Mouse (Mus musculus): Measurements from ENCODE around the gene Rad51b.

Gene Rad51b

DNA sequence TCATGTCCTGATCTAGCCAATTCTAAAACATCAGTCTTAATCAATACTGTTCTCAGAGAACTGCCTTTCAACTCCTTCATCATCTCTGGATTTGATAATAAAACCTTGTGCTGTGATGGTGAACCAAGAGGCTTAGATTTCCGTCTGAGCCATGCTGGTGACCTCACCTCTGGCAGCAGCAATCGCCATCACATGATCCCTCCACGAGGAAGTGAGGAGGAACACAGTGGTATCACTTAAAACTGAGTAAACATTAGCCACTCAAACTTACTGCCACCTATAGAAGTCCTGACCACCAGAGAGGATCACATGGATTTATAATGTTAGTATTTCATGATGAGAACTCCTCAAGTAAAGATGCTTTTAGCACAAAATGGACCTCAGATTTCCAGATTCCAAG is 248.0 kb downstream of the Rad51b start:
- Histone ChIP-seq H3K4me3 (replicated peaks; ENCODE audit: low read length) (no peak overlapping the region), H3K4me1 (replicated peaks; ENCODE audit: low read depth, low read length) (no peaks in the 10 kb centered on the region), H3K36me3 (ENCODE audit: insufficient read depth, low read length) (no peaks in the 10 kb centered on the region), H3K9me3 (ENCODE audit: low read length) (peaks cover 17% of the 10 kb centered on the region), H3K27me3 (ENCODE audit: insufficient read depth, low read length) (no peaks in the 10 kb centered on the region)
- TF ChIP-seq POU5F1 (IDR thresholded peaks at IDR 0.05; ENCODE audit: borderline replicate concordance, low read length) (no peak), CTCF (conservative IDR thresholded peaks at IDR 0.05; ENCODE audit: low read length) (no peak), NANOG (IDR thresholded peaks at IDR 0.05; ENCODE audit: borderline replicate concordance, low read length) (no peak)

DNA sequence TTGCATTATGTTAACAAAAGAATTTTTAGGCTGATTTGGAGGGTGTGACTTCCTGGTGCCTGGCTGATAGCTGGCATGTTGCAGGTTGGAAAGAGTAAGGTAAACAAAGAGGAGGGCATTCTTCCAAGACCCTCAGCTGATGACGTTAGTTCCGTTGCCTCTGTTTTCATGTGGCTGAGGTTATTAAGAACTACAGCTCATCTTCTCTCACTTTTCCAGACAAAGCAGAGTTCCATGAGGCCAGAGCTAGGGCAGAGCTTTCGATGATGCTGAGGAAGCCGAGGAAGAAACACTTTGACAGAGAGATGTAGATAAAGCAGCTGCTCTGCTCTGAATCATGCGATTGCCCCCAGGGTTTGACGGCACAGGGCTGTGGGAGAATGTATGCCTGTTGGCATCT is 250.5 kb downstream of the Rad51b start:
- Histone ChIP-seq H3K4me3 (replicated peaks; ENCODE audit: low read length) (no peak overlapping the region), H3K27me3 (ENCODE audit: insufficient read depth, low read length) (no peaks in the 10 kb centered on the region), H3K9me3 (ENCODE audit: low read length) (peaks cover 17% of the 10 kb centered on the region), H3K36me3 (ENCODE audit: insufficient read depth, low read length) (no peaks in the 10 kb centered on the region), H3K4me1 (replicated peaks; ENCODE audit: low read depth, low read length) (no peaks in the 10 kb centered on the region)
- TF ChIP-seq POU5F1 (IDR thresholded peaks at IDR 0.05; ENCODE audit: borderline replicate concordance, low read length) (no peak), NANOG (IDR thresholded peaks at IDR 0.05; ENCODE audit: borderline replicate concordance, low read length) (no peak), CTCF (conservative IDR thresholded peaks at IDR 0.05; ENCODE audit: low read length) (no peak)

DNA sequence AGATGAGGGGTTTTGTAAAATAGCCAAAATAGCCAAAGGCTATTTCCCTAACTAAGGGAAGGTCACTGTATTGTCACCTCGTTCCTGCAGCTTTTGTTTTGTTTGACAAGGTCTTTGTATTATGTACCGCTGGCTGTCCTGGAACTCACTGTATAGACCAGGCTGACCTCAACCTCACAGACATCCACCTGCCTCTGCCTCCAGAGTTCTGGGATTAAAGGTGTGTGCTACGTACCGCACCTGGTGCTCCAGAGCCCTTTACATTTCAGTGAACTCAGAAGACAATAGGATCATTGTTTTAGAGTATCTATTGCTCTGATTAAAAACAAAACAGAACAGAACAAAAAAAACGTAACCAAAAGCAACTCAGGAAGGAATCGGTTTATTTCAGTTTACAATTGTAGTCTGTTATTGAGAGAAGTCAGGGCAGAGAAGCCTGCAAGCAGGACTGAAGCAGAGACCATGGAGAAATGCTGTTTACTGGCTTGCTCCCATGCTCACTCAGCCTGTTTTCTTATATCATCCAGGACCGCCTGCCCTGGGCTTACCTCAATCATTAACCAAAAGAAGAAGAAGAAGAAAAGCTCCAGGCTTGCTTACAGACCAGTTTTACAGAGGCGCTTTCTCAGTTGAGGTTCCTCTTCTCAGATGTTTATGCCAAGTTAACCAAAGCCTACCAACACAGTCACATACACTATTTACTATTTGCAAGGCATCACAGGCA is 251.7 kb downstream of the Rad51b start:
- no peaks in the 10 kb centered on the region for H3K36me3 ChIP-seq (ENCODE audit: insufficient read depth, low read length)
- H3K4me3 ChIP-seq (replicated peaks; ENCODE audit: low read length), result no peak overlapping the region
- no peaks in the 10 kb centered on the region for H3K4me1 ChIP-seq (replicated peaks; ENCODE audit: low read depth, low read length)
- no peaks in the 10 kb centered on the region for H3K27me3 ChIP-seq (ENCODE audit: insufficient read depth, low read length)
- peaks cover 13% of the 10 kb centered on the region for H3K9me3 ChIP-seq (ENCODE audit: low read length)
- TF ChIP-seq CTCF (conservative IDR thresholded peaks at IDR 0.05; ENCODE audit: low read length) (no peak), POU5F1 (IDR thresholded peaks at IDR 0.05; ENCODE audit: borderline replicate concordance, low read length) (no peak), NANOG (IDR thresholded peaks at IDR 0.05; ENCODE audit: borderline replicate concordance, low read length) (no peak)

DNA sequence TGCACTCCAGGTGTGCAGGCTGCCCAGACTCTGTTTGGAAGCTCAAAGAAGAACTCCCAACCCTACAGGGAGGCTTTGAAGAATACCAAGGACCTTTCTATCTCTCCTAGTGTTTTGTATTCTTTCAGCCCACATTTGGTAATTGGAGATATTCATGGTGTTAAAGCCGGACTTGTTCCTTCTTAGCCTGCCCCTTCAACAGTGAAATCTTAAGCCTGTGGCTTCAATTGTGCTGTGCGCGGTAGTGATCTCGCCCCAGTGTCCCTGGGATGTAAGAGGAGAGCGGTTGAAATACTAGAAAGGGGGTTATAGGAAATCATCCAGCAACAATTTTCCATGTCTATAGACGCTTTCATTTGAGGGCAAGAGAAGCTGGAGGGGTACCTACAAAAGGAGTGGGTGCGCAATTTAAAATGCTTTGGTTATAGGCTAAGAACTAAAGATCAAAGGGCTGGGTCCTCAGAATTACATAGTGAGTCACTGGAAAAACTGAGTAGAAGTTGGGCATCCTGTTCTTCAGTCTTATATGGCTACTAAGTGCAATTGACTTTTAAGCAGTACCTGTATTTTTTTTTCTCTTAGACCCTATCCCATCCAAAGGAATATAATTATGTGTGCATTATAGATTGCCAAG is 253.1 kb downstream of the Rad51b start:
- Histone ChIP-seq H3K27me3 (ENCODE audit: insufficient read depth, low read length) (no peaks in the 10 kb centered on the region), H3K36me3 (ENCODE audit: insufficient read depth, low read length) (no peaks in the 10 kb centered on the region), H3K4me1 (replicated peaks; ENCODE audit: low read depth, low read length) (no peaks in the 10 kb centered on the region), H3K4me3 (replicated peaks; ENCODE audit: low read length) (no peak overlapping the region), H3K9me3 (ENCODE audit: low read length) (no peaks in the 10 kb centered on the region)
- TF ChIP-seq POU5F1 (IDR thresholded peaks at IDR 0.05; ENCODE audit: borderline replicate concordance, low read length) (no peak), CTCF (conservative IDR thresholded peaks at IDR 0.05; ENCODE audit: low read length) (no peak), NANOG (IDR thresholded peaks at IDR 0.05; ENCODE audit: borderline replicate concordance, low read length) (no peak)

DNA sequence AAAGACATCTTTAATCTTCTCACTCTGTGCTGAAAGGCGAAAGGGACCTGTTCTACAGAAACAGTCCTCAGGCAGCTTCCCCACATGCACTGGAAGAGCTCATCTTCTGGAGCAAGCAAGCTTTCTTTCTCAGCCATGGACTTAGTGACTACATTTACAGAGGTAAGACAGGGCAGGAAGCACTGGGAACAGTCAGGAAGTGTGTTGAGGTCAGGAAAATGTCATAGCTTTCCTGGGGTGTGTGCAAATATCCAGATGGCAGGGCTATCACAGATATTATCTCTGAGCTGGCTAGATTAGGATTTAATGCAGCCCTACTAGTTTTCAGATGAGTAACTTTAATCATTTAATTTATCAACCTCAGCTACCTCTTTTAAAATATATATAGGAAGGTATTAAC is 254.2 kb downstream of the Rad51b start:
- no peaks in the 10 kb centered on the region for H3K36me3 ChIP-seq (ENCODE audit: insufficient read depth, low read length)
- no peak for TF ChIP-seq CTCF (conservative IDR thresholded peaks at IDR 0.05; ENCODE audit: low read length)
- no peak for TF ChIP-seq POU5F1 (IDR thresholded peaks at IDR 0.05; ENCODE audit: borderline replicate concordance, low read length)
- TF ChIP-seq NANOG (IDR thresholded peaks at IDR 0.05; ENCODE audit: borderline replicate concordance, low read length), result no peak
- H3K9me3 ChIP-seq (ENCODE audit: low read length), result no peaks in the 10 kb centered on the region
- H3K4me1 ChIP-seq (replicated peaks; ENCODE audit: low read depth, low read length), result no peaks in the 10 kb centered on the region
- no peaks in the 10 kb centered on the region for H3K27me3 ChIP-seq (ENCODE audit: insufficient read depth, low read length)
- no peak overlapping the region for H3K4me3 ChIP-seq (replicated peaks; ENCODE audit: low read length)

DNA sequence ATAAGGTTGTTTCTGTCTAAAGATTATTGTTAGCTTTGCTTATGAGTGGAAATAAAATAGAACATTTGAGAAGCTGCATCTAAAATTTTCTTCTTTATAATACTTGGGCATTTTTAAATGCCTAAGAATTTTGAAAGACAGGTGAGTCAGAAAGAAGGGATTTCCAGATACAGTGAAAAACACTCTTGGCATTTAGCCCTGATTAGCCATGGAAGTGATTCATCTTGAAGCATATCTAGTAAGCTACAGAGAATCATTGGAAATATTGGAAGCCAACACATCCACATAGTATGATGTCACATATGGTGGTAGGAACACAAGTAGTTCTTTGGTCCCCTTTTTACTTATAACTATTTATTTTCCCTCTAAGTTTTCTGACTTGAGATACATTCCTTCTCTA is 256.0 kb downstream of the Rad51b start:
- TF ChIP-seq POU5F1 (IDR thresholded peaks at IDR 0.05; ENCODE audit: borderline replicate concordance, low read length) (no peak), NANOG (IDR thresholded peaks at IDR 0.05; ENCODE audit: borderline replicate concordance, low read length) (no peak), CTCF (conservative IDR thresholded peaks at IDR 0.05; ENCODE audit: low read length) (no peak)
- Histone ChIP-seq H3K36me3 (ENCODE audit: insufficient read depth, low read length) (no peaks in the 10 kb centered on the region), H3K4me3 (replicated peaks; ENCODE audit: low read length) (no peak overlapping the region)

DNA sequence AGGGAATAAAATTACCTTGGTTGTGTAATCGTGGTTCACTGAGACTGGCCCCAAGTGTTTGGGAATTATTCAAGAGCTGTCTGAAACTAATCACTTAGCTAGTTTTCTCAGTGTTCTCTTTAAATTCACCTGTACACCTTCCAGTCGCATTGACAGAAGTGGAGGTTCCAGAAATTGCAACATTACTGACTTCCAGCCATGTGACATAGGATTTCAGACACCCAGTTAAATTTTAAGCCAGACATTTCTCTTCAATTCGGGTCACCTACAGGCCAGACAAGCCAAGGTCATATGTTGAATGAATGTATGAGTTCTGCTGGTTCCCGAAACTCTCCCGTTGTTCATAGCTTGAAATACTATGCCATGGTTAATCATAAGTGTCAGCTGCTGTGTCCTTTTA is 260.8 kb downstream of the Rad51b start:
- H3K9me3 ChIP-seq (ENCODE audit: low read length), result no peaks in the 10 kb centered on the region
- H3K4me1 ChIP-seq (replicated peaks; ENCODE audit: low read depth, low read length), result no peaks in the 10 kb centered on the region
- TF ChIP-seq POU5F1 (IDR thresholded peaks at IDR 0.05; ENCODE audit: borderline replicate concordance, low read length) (no peak), CTCF (conservative IDR thresholded peaks at IDR 0.05; ENCODE audit: low read length) (no peak), NANOG (IDR thresholded peaks at IDR 0.05; ENCODE audit: borderline replicate concordance, low read length) (no peak)
- H3K36me3 ChIP-seq (ENCODE audit: insufficient read depth, low read length), result no peaks in the 10 kb centered on the region
- H3K27me3 ChIP-seq (ENCODE audit: insufficient read depth, low read length), result no peaks in the 10 kb centered on the region
- H3K4me3 ChIP-seq (replicated peaks; ENCODE audit: low read length), result no peak overlapping the region

More for the DNA sequence above, 256.0 kb downstream of the Rad51b start:
- Histone ChIP-seq H3K9me3 (ENCODE audit: low read length) (no peaks in the 10 kb centered on the region), H3K4me1 (replicated peaks; ENCODE audit: low read depth, low read length) (no peaks in the 10 kb centered on the region), H3K27me3 (ENCODE audit: insufficient read depth, low read length) (no peaks in the 10 kb centered on the region)

DNA sequence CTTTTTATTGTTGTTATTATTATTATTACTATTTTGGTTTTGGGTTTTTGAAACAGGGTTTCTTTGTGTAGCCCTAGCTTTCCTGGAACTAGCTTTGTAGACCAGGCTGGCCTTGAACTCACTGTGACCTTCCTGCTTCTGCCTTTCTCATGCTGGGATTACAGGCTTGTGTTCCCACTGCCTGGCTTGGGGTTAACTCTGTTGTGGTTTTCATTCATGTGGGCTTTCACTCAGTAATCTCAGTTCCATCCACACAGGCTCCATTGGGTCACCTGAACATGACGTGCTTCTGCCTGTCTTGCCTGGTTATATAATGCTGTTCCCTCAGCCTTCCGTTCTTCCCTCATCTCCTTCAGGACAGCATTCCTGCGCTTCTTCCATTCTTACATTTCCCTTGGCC is 261.6 kb downstream of the Rad51b start:
- Histone ChIP-seq H3K36me3 (ENCODE audit: insufficient read depth, low read length) (no peaks in the 10 kb centered on the region), H3K4me3 (replicated peaks; ENCODE audit: low read length) (no peak overlapping the region), H3K9me3 (ENCODE audit: low read length) (no peaks in the 10 kb centered on the region), H3K27me3 (ENCODE audit: insufficient read depth, low read length) (no peaks in the 10 kb centered on the region), H3K4me1 (replicated peaks; ENCODE audit: low read depth, low read length) (no peaks in the 10 kb centered on the region)
- TF ChIP-seq CTCF (conservative IDR thresholded peaks at IDR 0.05; ENCODE audit: low read length) (no peak), NANOG (IDR thresholded peaks at IDR 0.05; ENCODE audit: borderline replicate concordance, low read length) (no peak), POU5F1 (IDR thresholded peaks at IDR 0.05; ENCODE audit: borderline replicate concordance, low read length) (no peak)

All from E14TG2a.4 (cell line).